Mouse (Mus musculus) brain, embryonic 14.5 days (tissue): ENCODE results near the gene Actl6a.
"Not testable (repeated sequence)": the region's sequence is repeated elsewhere in the genome, so short reads cannot be mapped to it uniquely, and the experiment has no call there.

Experiments used
- CTCF ChIP-seq: fragments of 200-500 bp; IDR thresholded peaks from 2 replicates; pipeline ENCODE4 v1.5.1; 2012; ENCODE audit warnings: inconsistent platforms, mild to moderate bottlenecking, moderate library complexity, borderline replicate concordance; ENCODE audit not compliant: insufficient read depth, insufficient read length; ENCODE audit errors: extremely low read depth
- POLR2A ChIP-seq: fragments of 200-500 bp; IDR thresholded peaks from 2 replicates; pipeline ENCODE4 v1.6.1; 2012; ENCODE audit warnings: mild to moderate bottlenecking, inconsistent platforms, borderline replicate concordance; ENCODE audit not compliant: poor library complexity, insufficient read depth, insufficient read length, severe bottlenecking; ENCODE audit errors: extremely low read depth

DNA sequence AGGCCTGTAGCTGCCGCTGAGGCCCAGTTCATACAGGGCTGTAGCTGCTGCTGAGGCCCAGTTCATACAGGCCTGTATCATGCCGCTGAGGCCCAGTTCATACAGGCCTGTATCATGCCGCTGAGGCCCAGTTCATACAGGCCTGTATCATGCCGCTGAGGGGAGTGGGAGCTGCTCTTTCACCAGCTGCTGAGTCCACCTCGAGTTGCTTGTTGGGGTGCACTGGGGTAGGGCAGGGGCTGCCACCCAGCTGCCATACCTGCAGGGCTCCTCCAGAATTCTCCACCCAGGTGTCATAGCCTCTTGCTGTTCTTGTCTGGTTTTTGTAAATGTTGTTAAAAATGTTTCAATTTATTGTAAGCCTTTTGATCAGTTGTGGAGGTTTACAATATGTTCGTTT lies 11.3 kb downstream of the Actl6a start:
- TF ChIP-seq CTCF, POLR2A: not testable (repeated sequence)
